Mouse (Mus musculus) spleen, postnatal 36 days (tissue): ENCODE results near the gene Mfsd14a.

Experiments
- DNase-seq, 2 experiments: peaks; one replicate each; pipeline ENCODE4 v3.0.0; 2022; ENCODE audit warnings: low spot score in 2 of 2, mixed read lengths in 1 of 2

The Mfsd14a gene

DNA sequence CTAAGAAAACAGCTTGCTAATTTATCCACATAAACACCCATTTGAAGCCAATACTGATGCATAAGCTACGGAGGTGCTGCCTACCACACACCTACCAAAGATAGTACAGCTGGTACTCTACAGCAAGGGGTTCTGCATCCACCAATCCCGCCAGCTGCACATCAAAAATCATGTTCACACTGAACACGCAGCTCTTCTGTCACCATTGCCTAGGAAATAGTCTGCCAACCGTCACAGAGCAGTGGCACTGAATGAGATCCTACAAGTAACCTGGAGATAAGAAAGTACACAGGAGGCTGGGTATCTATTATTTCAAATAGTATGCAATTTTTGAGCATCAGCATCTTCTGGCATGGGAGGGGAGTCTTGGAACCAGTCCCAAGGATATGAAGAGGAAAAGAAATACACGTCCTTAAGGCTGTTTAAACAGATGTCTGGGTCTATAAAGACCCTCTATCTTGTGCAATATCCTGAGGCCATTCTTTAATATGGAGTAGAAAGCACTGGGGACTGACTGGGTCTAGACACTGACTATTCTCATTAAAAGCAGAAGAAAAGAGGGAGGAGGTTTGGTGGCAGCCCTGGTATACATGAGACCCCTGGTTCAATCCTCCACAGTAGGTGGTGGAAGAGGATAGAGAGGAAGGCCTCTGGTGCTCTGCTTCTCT is 9.1 kb downstream of the Mfsd14a start:
- no peak for DNase-seq

DNA sequence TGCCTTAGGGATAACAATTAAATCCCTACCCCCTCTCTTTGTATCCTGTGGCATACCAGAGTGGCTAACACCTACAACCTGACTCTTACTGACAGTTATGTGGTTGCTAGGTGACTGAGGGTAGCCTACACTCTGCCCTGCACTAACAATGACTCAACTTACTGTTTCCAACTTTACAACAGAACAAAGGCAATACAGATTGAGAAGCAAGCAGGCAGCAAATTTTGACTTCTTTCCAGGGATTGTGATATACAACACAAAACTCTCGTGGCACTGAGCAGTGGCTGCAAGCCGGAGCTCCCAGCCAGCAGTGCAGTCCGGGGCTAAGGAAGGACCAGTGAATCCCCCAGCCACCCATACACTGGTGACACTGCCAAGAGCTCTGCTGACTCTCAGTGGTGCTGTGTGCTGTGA is 10.4 kb downstream of the Mfsd14a start:
- no peak for DNase-seq

DNA sequence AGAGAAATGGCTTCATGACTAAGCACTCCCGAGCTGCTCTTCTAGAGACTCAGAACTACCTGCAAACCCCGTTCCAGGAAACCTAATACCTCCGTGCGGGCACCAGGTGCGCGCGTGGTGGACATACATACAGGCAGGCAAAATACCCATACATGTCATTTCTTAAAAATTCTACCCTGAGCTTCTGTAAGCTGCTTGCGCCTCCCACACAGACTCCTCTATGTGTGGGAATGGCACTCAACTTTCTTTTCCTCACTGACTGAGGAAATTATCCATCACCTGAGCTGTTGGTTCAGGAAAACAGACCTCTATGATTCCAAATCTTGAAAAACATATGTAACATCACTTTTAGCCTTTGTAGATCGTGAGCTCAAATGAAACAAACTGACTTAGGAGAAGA is 11.8 kb downstream of the Mfsd14a start:
- DNase-seq, result no peak

DNA sequence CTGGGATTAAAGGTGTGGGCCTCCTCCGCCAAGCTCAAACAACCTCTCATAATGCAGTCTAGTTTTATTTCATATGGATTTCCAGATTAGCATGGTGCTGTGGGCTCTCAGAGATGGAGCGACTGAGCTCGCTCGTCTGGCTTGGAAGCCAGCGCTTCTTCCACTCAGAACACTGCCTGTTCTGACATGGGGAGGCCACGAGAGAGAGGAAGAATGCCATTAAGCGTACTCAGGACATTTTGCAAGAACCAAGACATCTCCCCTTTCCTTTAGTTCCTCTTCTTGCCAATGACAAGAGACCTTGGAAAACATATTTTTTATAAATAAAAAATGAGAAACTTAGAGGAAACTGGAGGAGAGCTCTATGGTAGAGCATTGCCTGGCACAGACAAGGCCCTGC is 13.7 kb downstream of the Mfsd14a start:
- DNase-seq, result no peak

DNA sequence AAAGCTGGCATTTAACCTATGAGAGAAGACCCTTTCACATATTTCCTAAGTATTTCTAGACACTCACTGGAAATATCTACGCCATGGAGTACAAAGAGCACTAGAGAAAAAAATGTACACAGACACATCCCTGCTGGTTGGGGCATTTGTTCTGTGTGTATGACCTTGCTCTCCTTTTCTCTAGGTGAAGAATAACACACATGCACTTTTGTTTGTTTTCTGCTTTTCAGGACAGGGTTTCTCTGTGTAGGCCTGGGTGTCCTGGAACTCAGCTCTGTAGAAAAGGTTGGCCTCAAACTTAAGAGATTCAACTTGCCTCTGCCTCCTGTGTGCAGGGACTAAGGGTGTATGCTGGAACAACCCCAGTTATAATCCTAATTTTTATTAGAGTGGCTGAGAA is 16.1 kb downstream of the Mfsd14a start:
- no peak for DNase-seq

DNA sequence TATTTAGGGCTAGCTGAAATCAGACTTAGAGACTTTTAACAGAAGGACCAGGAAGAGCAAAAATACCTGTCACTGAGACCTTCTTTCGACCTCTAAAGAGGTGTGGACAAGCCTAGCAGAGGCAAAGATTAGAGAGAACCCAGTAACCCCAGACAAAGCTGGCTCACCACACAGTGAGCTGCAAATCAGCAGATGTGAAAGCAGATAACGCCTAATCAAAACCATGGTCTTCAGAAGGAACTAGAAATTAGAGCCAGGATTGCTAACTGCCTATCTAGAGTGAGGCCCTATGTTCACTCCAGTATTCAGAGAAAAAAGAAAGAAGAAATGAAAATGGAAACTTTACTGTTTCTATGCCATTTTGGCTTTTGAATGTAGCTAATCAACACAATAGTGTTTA is 20.1 kb downstream of the Mfsd14a start:
- DNase-seq, result no peak

DNA sequence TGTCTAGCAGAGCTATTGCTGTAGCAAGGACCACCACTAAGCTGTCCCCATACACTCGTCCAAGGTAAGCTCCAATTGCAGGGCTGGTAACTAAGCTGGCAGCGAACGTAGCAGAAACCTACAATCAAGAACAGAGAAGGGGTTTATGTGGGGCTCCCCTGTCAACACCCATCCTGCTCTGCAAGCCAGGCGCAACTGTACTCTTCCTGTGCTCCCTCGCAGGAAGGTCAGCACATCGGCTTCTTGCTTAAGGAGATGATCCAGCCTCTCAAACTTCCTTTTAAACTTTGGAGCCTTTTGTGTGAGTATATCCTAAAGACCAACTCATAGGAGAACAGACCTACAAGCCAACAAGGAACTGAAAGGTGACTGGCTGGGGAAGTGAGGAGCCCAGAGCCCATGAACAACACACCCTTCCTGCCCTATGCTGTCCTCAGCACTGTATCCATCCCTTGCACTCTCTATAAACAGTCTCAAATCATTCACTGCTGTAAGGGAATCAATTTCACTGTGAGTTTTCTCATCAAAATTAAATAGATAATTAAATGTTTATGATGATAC is 20.6 kb downstream of the Mfsd14a start:
- no peak for DNase-seq

DNA sequence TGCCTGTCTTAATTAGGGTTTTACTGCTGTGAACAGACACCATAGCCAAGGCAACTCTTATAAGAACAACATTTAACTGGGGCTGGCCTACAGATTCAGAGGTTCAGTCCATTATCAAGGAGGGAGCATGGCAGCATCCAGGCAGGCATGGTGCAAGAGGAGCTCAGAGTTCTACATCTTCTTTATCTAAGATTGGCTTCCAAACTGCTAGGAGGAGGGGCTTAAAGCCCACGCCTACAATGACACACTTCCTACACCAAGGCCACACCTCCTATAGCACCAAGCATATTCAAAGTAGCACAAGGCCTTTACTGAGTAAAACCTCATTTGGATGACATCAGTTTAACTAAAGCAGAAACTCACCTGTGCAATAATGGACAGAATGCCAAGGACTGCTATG is 22.5 kb downstream of the Mfsd14a start:
- no peak for DNase-seq

DNA sequence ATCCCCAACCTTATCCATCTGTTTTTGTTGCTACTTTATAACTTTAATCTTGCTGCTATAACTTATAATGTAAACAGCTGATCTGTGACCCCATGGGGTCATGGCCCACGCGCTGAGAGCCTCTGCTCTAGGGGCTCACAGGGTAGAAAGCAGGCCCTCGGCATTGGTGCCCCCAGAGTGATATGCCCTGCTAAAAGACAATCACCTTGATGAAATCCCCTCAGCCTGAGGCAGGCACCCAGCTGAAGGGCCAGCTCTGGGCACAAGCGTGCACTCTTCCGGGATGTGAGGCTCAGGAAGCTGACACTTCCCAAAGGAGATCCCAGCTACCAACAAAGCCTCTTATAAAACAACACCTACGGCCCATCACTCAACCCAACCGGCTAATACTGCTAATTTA is 23.9 kb downstream of the Mfsd14a start:
- no peak for DNase-seq

DNA sequence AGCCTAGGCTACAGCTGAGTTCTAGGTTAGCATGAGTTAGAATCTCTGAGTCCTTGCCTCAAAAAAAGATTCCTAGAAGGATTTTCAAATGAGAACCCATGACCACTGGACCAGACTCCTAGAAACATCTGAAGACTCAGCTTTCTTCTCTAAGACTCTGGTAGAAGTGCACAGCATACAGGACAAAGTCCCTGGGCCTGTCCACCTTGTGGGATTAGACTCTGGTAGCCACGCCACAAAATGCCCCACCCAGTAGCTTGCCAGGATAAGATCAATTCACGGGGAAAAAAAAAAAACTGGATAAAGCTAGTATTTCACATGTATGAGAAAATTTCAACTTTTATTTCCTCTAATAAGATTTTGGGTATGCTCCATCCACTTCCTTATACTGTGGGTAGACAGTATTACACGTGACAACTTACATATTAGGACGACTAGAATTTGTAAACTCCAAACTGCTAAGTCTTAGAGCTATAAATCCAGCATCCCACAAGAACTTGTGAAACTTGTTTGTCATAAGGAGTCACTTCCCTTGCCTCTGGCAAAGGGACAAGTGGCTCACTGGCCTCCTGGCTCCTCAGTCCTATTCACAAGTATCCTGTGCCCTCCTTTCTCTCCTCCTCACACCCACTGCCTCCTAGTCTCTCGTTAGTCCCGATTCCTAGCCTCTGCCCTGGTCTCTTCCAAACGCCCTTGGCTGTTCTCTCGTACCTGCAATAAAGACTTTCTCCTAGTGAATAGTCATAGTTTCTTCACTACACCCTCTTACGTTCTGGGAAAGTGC is 24.6 kb downstream of the Mfsd14a start:
- no peak for DNase-seq

DNA sequence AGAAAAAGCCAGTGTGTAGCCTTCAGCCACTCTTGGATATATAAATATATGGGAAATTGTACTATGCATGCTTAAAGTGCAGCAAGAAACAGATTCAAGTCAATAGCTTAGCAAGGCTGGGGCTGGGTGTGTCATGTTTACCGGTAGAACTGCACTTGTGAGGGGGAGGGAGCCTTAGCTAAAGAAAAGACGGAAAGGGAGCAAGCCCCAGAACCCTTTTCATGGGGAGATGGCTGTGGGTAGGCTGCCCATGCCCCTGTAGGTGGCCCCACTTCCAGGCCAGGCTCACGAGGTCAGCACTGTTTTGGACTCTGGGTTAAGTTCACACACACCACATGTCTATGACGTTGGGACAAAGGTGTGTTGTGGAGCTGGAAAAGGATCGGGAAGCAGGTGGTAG is 26.7 kb downstream of the Mfsd14a start:
- DNase-seq, result no peak

DNA sequence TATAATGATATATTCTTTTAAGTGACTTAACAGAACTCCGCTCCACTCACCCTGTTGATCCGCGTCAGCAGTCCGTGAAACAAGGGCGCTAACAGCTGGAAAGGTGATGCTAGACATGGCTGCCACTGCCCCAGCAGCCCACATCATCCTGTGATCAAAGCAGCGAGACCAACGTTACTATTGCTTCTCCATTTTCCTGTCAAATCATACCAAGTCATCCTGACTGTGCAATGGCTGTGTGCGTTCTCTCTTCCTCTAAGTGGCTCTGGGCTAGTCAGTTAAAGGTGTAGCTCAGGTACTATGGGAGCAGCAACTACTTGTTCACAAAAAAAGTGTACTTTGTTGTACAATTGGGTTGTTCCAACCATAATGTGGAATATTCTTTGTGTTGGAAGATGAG is 27.6 kb downstream of the Mfsd14a start:
- DNase-seq, result no peak

DNA sequence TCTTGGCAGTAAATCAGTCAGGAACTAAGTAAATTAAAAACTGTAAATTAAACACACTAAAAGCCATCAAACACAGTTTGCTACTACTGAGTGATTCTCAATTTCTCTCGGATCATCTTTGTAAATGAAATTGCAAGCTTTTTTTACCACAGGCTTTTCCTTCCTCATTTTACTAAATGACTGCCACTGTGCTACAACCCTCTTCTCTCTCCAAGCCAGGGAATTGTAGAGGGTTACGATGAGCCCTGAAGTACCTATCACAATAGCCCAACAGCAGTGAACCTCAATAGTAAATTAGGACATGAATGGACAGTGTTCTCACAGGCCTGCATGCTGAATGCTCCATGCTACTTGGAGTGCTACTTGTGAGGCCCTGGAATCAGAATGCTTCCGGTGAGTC is 28.4 kb downstream of the Mfsd14a start:
- no peak for DNase-seq

DNA sequence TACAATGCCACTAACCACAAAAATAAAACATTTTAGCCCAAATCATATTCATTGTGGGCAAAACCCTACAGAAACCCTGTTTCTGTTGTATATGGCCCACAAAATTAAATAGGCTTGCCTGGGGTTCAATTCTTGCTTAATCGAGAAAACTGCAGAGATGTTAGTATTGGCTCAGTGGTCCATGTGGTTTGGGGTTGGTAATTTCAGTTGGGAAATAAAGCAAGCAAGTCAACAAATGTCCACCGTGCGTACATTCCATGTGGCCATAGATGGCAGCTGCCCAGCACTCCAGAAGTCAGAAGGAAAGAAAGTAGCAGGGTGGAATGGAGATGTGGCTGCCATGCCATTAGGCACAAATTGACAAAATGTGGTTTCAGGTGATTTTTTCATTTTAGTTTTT is 29.5 kb downstream of the Mfsd14a start:
- DNase-seq, result no peak

DNA sequence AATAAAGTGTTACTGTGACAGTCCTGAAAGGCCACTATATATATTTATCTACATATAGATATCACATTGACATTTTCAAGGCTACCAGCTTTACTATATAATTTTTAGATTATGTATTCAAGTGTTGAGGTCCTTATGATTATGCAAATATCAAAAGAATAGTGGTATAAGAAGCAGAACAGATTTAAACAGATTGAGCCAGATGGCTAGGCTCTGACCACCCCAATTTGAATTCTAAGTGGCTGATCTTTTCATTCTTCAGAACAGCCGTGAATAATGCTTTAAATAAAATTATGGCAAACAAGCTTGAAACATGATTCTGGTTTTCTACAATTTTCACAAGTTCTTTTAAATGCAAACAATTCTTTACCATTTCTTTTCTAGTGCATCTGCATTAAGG is 31.0 kb downstream of the Mfsd14a start:
- no peak for DNase-seq

DNA sequence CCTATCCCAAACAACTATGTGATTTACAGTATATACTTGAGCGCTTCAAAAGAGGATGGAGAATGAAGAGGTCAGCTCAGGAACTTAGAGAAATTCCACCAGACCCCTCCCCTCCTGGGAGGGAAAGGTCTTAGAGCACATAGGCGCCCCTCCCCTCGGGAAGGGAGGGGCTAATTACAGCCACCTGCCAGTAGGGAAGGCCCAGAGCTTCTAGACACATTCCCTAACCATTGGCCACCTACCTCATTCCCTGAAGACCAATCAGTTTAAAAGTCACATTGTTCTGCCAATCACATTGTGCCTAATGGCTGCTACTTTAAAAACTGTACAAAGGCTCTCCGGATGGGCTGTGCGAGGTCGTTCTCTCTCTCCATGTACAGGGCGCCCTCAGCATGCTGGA is 39.8 kb downstream of the Mfsd14a start:
- no peak for DNase-seq

DNA sequence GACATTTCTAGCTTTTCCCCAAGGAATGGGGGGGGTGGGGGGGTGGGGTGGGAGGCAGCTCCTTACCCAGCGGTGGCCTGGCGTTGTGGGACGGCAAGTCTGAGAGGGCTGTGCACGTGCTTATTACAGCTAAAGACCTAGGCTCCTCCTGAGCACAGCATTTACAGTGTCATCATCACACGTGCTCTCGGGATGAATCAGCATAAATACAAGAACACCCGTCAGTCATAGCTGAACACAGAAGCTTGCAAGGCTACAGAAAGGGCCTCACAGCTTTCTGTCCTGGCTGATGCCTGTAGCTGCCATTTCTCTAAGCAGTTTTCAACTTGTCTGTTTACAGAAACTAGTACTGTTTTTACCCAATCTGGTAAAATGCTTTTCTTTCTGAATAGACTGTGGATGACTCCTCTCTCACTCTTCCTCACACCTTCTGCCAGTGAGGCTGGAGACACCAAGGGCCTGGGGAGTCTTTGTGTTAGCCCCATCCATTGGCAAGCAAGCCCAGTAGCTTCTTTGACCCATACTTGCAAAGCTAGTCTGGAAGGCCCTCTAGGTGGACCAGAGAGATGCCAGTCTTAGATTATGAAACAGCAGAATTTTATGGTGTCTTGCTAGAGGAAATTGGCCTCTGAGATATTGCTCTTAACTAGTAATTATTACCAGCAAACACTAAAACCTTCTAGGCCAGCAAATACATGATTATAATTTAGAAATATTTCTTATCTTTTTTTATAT is 41.7 kb downstream of the Mfsd14a start:
- DNase-seq, result no peak

DNA sequence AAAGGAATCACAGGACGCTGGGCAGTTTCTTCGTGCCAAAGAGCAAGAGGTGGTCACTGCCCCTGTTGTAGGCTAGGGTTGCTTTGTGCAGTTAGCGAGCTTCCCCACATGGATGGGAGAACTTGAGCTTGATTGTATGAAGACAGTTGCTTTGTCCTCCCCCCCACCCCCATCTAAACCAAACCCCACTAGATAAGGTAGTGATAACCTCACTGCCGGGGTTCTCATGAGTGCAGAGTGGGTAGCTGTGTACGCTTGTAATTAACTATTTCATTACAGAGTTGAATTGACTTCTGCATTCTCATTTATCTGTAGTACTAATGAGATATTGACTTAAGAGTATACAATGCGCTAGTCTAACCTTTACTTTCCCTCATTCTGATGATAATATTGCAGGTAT is 43.6 kb downstream of the Mfsd14a start:
- DNase-seq, result no peak

DNA sequence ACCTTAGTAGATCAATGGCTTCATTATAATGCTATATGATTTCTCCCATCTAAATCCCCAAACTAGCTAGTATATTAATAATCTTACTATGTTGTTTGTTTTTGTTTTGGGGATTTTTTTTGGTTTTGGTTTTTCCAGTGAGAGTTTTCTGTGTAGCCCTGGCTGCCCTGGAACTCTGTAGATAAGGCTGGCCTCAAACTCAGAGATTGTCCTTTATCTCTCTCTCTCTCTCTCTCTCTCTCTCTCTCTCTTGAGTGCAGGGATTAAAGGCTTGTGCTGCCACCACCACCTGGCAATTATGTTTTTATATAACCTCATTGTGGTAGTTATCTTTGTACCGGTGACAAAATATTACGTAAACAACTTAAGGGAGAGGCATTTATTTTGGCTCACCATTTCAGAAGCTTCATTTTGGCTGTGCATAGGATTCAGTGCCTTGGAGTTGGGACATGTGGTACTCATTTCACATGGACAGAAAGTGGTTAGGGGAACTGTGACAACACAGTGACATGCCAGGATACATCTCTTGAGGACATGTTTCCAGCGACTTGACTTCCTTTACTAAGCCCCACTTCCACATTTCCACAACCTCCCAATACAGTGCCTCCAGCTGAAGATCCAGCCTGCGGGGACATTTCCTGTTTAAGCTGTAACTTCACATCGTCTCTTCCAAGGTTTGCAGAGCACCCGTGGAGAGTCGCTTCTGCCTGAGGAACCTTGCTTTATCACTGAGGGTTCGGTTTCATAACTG is 47.0 kb downstream of the Mfsd14a start:
- no peak for DNase-seq

DNA sequence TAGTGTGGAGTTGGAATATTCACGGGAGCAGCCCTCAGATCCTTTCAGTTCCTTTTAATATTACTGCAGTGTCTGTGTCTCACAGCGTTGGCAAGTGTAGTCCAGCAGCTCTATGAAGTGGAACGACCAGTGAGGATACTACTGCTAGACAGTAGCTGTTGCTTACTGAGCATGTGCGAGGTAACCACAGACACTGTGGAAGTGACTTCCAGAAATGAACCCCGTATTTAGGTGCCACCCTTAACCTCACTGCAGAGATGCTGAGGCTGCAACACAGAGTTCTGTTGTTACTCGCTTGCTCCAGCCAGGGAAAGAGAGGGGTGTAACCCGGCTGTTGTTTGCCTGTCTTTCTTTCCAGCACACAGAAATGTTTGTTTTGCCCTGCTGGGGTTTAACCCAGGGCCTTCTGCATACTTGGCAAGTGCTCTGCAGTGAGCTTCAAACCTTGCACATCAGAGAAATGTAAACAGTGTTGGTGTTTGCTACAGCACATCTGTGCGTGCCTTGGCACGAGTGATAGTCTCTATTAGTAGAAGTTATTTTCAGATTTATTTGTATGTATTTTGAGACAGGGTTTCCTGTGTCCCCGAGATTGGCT is 48.1 kb downstream of the Mfsd14a start, which contains the start of gene Trmt13:
Trmt13 (minus strand) TSS at position 293 of the 598 bp plus-strand sequence.
- no peak for DNase-seq

DNA sequence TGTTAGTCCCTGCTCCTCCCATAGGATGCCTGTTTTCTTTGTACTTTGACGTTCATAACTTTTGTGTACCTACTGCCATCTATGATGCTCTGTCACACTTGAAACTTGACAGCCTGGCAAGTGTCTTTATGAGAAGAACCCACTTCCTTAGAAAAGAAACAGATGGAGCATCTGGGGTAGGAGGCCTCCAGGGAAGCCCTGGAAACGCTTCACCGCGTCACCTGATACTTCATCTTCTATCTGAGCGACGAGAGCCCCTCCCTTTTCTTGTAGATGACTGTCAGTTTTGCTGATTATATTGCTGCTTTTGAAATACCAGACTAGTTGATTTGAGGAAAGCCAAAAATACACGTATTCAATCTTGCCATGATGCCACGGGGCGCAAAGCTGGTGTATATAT is 57.9 kb downstream of the Mfsd14a start:
- no peak for DNase-seq
